Mouse (Mus musculus) erythroblast, embryonic 14.5 days (primary cell): ENCODE measurements around the gene Dbndd1. TPM values are rescaled to one million over a fixed set of nuclear protein-coding genes. Genes with fewer than 3 reads are reported as not detected.

Experiments
- H3K27me3 ChIP-seq: 2 replicates; pipeline ENCODE4 v1.6.1; 2012; ENCODE audit warnings: inconsistent platforms; ENCODE audit not compliant: control insufficient read depth
- H3K36me3 ChIP-seq: 2 replicates; pipeline ENCODE4 v1.6.1; 2012; ENCODE audit warnings: mild to moderate bottlenecking, inconsistent platforms; ENCODE audit not compliant: control insufficient read depth
- H3K4me1 ChIP-seq: 2 replicates; pipeline ENCODE4 v1.6.1; 2012; ENCODE audit warnings: inconsistent platforms; ENCODE audit not compliant: control insufficient read depth
- H3K4me3 ChIP-seq: replicated peaks from 2 replicates; pipeline ENCODE3; 2012; ENCODE audit warnings: moderate library complexity, mild to moderate bottlenecking, inconsistent platforms
- H3K9me3 ChIP-seq: 2 replicates; pipeline ENCODE4 v1.6.1; 2012; ENCODE audit warnings: low read length, inconsistent platforms, mixed read lengths; ENCODE audit not compliant: control insufficient read depth
- GATA1 ChIP-seq: IDR thresholded peaks from 2 replicates; pipeline ENCODE4 v1.6.1; 2012; ENCODE audit warnings: low read length, inconsistent platforms, mixed read lengths
- TAL1 ChIP-seq: IDR thresholded peaks from 3 replicates; pipeline ENCODE4 v1.6.1; 2012; ENCODE audit warnings: low read length, inconsistent platforms, mixed read lengths
- polyA plus RNA-seq: library from polyadenylated mRNA; stranded (reverse); fragments of >175 nt; gene quantifications from 2 replicates; pipeline ENCODE4 v1.2.3, GENCODE M21; 2012

Dbndd1 gene
- polyA plus RNA-seq, 1 experiment = not detected

GRCm38 (mm10) chr8:123467476-123467875, 47.8 kb downstream of the Dbndd1 start:
- no peaks in the 10 kb centered on the region for H3K4me1 ChIP-seq
- peaks cover 2% of the 10 kb centered on the region; the same call in 1 of the 2 replicates for H3K36me3 ChIP-seq
- TF ChIP-seq TAL1 = no peak
- no peak for TF ChIP-seq GATA1
- H3K9me3 ChIP-seq = no peaks in the 10 kb centered on the region
- H3K4me3 ChIP-seq = no peak overlapping the region
- H3K27me3 ChIP-seq = peaks cover 4% of the 10 kb centered on the region; the same call in 1 of the 2 replicates

GRCm38 (mm10) chr8:123463651-123464050, 51.6 kb downstream of the Dbndd1 start:
- TF ChIP-seq TAL1 = no peak
- TF ChIP-seq GATA1 = no peak
- Histone ChIP-seq H3K9me3 (no peaks in the 10 kb centered on the region), H3K27me3 (no peaks in the 10 kb centered on the region), H3K4me1 (no peaks in the 10 kb centered on the region), H3K4me3 (no peak overlapping the region), H3K36me3 (peaks cover 29% of the 10 kb centered on the region)

Other genes starting within 250 kb of the Dbndd1 start
- 9.7 and 10.0 TPM in 2 replicates for gene Fanca, start 196.9 kb downstream of the Dbndd1 start, polyA plus RNA-seq
- gene Spire2, start 182.8 kb downstream of the Dbndd1 start, polyA plus RNA-seq = 0.05 and 0.18 TPM in 2 replicates
- 3.5 and 3.7 TPM in 2 replicates for gene Tcf25, start 141.7 kb downstream of the Dbndd1 start, polyA plus RNA-seq
- gene Mc1r, start 108.4 kb downstream of the Dbndd1 start, polyA plus RNA-seq = 0.01 TPM in 1 of 2 replicates, not detected in the other
- gene Tubb3, start 104.0 kb downstream of the Dbndd1 start, polyA plus RNA-seq = 0.02 and 0.09 TPM in 2 replicates
- 0.29 and 0.52 TPM in 2 replicates for gene Def8, start 91.9 kb downstream of the Dbndd1 start, polyA plus RNA-seq
- 1.6 and 1.7 TPM in 2 replicates for gene Afg3l1, start 37.6 kb downstream of the Dbndd1 start, polyA plus RNA-seq
- gene Gas8, start 3.4 kb upstream of the Dbndd1 start, polyA plus RNA-seq = 0.16 and 0.22 TPM in 2 replicates
- gene Rhou, start 138.5 kb upstream of the Dbndd1 start, polyA plus RNA-seq = not detected in 2 replicates